Mouse (Mus musculus) brain, embryonic 14.5 days (tissue): ENCODE results near the gene Tmem216. TPM values are rescaled to one million over a fixed set of nuclear protein-coding genes. Genes with fewer than 3 reads are reported as not detected.
A peak's percentile ranks its signal among the peaks of the same experiment; 100 is the strongest.
"Not testable (repeated sequence)": the region's sequence is repeated elsewhere in the genome, so short reads cannot be mapped to it uniquely, and the experiment has no call there.

Experiments used
- DNase-seq: peaks from one replicate; pipeline ENCODE4 v3.0.0-alpha.2; 2011; ENCODE audit warnings: low read depth
- CTCF ChIP-seq: fragments of 200-500 bp; IDR thresholded peaks from 2 replicates; pipeline ENCODE4 v1.5.1; 2012; ENCODE audit warnings: inconsistent platforms, mild to moderate bottlenecking, moderate library complexity, borderline replicate concordance; ENCODE audit not compliant: insufficient read depth, insufficient read length; ENCODE audit errors: extremely low read depth
- POLR2A ChIP-seq: fragments of 200-500 bp; IDR thresholded peaks from 2 replicates; pipeline ENCODE4 v1.6.1; 2012; ENCODE audit warnings: mild to moderate bottlenecking, inconsistent platforms, borderline replicate concordance; ENCODE audit not compliant: poor library complexity, insufficient read depth, insufficient read length, severe bottlenecking; ENCODE audit errors: extremely low read depth
- polyA plus RNA-seq: library from polyadenylated mRNA; depleted of rRNA; stranded (reverse); fragments of >200 nt; gene quantifications from 2 replicates; pipeline ENCODE4 v1.2.3, GENCODE M21; 2012

The Tmem216 gene
- polyA plus RNA-seq, 1 experiment: 40.9 TPM

- TF ChIP-seq CTCF (no peak), POLR2A (no peak)
- DNase-seq: no peak
These were observed 33.3 kb upstream of the Tmem216 start for GRCm38 (mm10) chr19:10589127-10589857.

DNA sequence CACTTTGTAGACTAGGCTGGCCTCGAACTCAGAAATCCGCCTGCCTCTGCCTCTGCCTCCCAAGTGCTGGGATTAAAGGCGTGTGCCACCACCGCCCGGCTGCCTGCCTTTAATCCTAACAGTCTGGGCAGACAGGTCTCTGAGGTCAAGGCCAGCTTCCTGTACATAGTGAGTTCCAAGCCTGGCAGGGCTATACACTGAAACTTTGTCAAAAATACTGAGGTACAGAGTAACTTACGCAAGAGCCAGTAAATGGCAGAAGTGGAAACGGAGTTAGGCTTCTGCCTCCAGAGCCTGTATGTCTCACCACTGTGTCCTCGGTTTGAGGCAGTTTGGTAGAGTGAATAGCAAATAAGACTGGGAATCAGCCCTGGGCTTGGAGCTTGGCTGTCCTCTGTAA is 31.2 kb upstream of the Tmem216 start:
- TF ChIP-seq CTCF (no peak), POLR2A (no peak)

GRCm38 (mm10) chr19:10585112-10585511 is 29.1 kb upstream of the Tmem216 start:
- no peak for TF ChIP-seq CTCF
- no peak for DNase-seq

More for the DNA sequence above, 31.2 kb upstream of the Tmem216 start:
- DNase-seq: no peak

DNA sequence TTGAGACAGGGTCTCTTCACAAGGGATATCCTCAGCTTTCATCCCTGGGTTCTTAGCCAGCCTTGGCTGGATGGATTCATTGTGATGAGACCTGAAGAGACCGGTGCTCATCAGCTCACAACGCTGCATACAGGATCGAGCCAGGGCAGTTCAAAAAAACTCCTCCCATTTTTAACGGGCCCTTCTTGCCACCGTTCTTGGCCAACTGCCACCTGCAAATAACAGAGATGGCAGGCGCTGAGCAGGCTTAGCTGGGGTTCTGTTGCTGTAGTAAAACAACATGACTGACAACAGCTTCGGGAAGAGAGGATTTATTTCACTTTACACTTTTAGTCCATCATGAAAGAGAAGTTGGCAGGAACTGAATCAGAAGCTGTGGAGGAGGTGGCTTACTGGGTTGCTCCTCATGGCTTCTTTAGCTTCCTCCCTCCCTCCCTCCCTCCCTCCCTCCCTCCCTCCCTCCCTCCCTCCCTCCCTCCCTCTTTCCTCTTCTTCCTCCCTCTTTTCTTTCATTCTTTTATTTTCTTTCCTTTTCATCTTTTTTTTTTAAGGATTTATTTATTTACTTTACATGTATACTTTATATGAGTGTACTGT is 27.6 kb upstream of the Tmem216 start:
- DNase-seq: peak; percentile 52
- no peak for TF ChIP-seq POLR2A
- TF ChIP-seq CTCF: no peak

DNA sequence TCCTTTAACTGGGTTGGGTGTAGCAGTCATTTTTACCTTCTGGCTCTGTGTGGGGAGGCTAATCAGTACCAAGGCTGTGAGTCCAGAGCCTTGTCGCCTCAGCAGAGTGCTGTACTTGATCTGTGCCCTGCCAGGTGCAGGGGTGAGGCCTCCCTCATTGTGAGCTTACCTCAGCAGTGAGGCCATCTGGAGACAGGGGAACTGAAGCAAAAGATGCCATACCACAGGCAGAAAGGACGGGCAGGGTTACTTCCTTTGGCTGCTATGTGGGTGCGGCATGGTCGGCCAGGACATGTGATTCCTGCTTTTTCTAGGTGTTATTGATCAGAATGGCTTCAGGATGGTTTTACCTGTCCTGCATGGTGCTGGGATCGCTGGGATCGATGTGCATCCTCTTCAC is 25.9 kb upstream of the Tmem216 start:
- TF ChIP-seq POLR2A (no peak), CTCF (no peak)
- DNase-seq: no peak

- no peak for DNase-seq
- TF ChIP-seq CTCF (no peak), POLR2A (no peak)
These were observed 24.7 kb upstream of the Tmem216 start for GRCm38 (mm10) chr19:10580761-10581160.

GRCm38 (mm10) chr19:10580102-10580501 is 24.1 kb upstream of the Tmem216 start:
- no peak for DNase-seq
- TF ChIP-seq POLR2A: no peak
- no peak for TF ChIP-seq CTCF

DNA sequence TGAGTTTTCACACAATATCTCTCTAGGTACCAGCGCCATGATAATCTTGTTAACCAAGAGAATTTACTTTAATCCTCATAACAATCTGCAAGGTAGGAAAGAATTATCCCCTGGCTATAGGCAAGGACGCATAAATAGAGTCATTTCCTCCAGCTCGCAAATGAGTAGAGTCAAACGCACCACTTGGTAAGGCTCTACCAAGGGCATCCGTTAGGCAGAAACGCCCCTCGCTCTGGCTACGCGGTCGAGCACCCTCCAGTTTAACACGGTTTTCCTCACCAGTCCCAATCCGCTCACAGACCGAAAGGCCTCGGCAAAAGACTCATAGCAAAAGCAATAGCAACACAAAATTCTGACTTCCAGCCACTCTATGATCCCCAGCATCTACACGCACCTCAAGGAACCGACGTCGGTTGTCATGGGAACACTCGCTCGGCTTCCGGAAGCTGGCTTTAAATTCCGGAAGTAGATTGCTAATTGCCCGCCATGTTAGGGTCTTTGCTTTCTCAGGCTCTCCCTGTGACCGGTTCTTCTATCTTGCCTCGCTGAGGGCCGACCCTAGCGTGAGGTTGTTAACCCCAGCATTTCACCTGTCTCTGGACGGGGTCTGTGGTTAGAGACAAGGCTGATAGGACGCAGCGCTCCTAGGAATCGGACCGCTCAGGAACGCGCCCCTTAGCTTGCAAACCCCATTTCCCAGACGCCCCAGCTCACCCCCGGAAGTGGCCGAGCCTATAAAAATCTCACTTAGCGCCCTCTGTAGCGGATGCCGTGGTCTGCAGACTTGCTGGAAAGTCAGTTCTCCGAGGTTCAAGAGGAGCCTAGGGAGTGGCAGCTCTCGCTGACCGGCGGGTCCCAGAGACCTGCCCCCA is 20.9 kb upstream of the Tmem216 start, which contains the start of the genes Cyb561a3 and Tmem138:
Gene Cyb561a3 (plus strand): TSS at position 483 of the 872 bp plus-strand sequence.
Gene Tmem138 (minus strand): TSS at position 673 of the 872 bp plus-strand sequence.
- peak; percentile 65; the same call in 1 of the 2 replicates for TF ChIP-seq CTCF
- peak; percentile 61; the same call in 1 of the 2 replicates for TF ChIP-seq POLR2A
- DNase-seq: peak; percentile 98

- DNase-seq: no peak
- TF ChIP-seq CTCF (no peak), POLR2A (no peak)
These were observed 13.6 kb upstream of the Tmem216 start for GRCm38 (mm10) chr19:10569627-10570026.

- no peak for DNase-seq
- TF ChIP-seq CTCF (no peak), POLR2A (no peak)
These were observed 9.2 kb upstream of the Tmem216 start for GRCm38 (mm10) chr19:10565217-10565616.

GRCm38 (mm10) chr19:10564278-10564677 is 8.2 kb upstream of the Tmem216 start:
- no peak for DNase-seq
- TF ChIP-seq POLR2A (no peak), CTCF (no peak)

GRCm38 (mm10) chr19:10562351-10562750 is 6.3 kb upstream of the Tmem216 start:
- DNase-seq: no peak
- no peak for TF ChIP-seq POLR2A
- TF ChIP-seq CTCF: no peak

- TF ChIP-seq CTCF: no peak
- TF ChIP-seq POLR2A: no peak
- DNase-seq: no peak
These were observed 5.7 kb upstream of the Tmem216 start for GRCm38 (mm10) chr19:10561558-10562314.

DNA sequence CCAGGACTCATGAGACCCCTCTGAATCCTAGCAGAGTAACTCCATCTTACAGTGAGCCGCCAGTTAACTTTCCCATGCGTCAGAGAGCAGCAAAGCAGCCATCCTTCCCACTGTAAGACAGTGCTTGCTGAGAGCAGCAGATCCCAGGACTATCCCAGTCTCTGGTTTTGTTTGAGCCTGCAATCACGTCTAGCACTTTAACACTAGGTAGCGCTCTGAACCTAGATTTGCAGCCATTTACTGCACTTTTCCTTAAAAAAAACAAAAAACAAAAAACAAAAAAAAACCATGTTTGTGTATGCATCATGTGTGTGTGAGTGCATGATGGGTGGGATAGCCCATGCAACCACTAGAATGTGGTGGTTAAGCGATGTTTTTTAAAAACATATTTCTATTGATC is 4.1 kb upstream of the Tmem216 start:
- peak; percentile 51 for DNase-seq
- TF ChIP-seq POLR2A: no peak

DNA sequence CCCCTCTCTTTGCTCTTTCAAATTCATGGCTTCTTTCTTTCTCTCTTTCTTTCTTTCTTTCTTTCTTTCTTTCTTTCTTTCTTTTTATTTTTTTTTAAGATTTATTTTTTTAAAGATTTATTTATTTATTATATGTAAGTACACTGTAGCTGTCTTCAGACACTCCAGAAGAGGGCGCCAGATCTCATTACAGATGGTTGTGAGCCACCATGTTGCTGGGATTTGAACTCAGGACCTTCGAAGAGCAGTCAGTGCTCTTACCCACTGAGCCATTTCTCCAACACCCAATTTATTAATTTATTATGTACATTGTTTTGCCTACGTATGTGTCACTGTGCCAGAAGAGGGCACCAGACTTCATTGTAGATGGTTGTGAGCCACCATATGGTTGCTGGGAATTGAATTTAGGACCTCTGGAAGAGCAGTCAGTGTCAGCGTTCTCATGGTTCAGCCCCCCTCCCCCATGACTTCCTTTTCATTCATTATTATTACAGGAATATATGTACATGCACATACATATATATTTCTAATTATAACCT is 1.9 kb upstream of the Tmem216 start:
- not testable (repeated sequence) for DNase-seq
